Mouse (Mus musculus) heart, adult 2 months (tissue): ENCODE measurements at regions not wholly inside any gene's neighbourhood (a gene's known extent, or its start where the extent isn't known, plus 50 kb on each side); places are given as distances from the start of the nearest gene placed in this dataset.

Source experiments
- CTCF ChIP-seq: fragments of 200-600 bp; IDR thresholded peaks from 2 replicates; pipeline ENCODE4 v1.8.1; 2022; ENCODE audit warnings: antibody characterized with exemption, mild to moderate bottlenecking, moderate library complexity
- EP300 ChIP-seq: fragments of 200-500 bp; IDR thresholded peaks from 2 replicates; pipeline ENCODE4 v1.6.1; 2011; ENCODE audit warnings: low read depth, low read length, control low read depth; ENCODE audit not compliant: insufficient read depth
- POLR2A ChIP-seq: fragments of 200-500 bp; IDR thresholded peaks from 2 replicates; pipeline ENCODE4 v1.6.1; 2011; ENCODE audit warnings: mild to moderate bottlenecking, low read depth, low read length, control low read depth; ENCODE audit not compliant: insufficient read depth

DNA sequence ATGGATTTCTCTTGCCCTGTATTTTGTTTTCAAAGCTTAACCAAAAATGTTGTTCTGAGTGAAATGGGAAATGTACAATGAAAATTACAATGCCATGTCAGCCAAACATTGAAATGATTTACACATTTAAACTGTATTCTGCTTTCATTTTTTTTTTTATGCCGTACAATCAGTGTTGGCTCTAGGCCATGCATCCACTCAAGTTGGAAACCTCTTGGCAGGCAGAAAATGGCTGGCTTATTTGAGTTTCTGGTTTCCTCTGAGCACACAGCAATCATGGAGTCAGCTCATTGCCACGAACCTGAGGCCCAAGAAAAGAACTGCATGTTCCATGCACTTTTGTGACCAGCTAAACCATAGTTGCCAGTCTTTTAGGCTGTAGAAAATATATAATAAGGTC lies 50.5 kb upstream of the Gm34302 start:
- TF ChIP-seq CTCF (no peak), POLR2A (no peak), EP300 (no peak)
